Mouse (Mus musculus) small intestine, adult 2 months (tissue): ENCODE measurements around the gene Stab1.

ENCODE experiments used
- CTCF ChIP-seq: fragments of 200-500 bp; IDR thresholded peaks from 2 replicates; pipeline ENCODE4 v1.5.1; 2012; ENCODE audit warnings: low read depth, mild to moderate bottlenecking, control low read depth, inconsistent platforms, low read length, moderate library complexity, mixed read lengths; ENCODE audit not compliant: insufficient replicate concordance, insufficient read length; ENCODE audit errors: extremely low read depth
- POLR2A ChIP-seq: fragments of 200-500 bp; IDR thresholded peaks from 2 replicates; pipeline ENCODE4 v1.6.1; 2012; ENCODE audit warnings: low read depth, mild to moderate bottlenecking, control low read depth, inconsistent platforms, low read length, moderate library complexity

DNA sequence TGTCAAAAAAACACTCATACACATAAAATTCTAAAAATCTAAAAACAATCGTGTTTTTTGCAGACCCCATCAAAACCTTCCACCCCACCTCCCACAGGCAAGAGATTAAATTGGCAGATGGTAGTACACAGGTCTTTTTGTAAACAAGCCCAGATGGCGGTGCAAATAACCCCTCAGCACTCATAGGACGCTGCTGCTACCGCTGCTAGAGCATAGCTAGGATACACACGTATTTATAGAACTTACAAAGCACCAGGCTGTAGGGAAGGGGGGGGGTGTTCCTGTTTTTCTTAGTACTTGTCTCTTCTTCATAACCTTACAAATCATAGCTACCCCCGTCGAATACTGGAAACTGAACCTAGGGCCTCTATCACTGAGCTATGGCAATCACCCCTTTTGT is 25.4 kb upstream of the Stab1 start:
- TF ChIP-seq POLR2A (no peak), CTCF (no peak)
